Mouse (Mus musculus) lung, postnatal 0 days (tissue): ENCODE results near the gene Zzef1. TPM values are rescaled to one million over a fixed set of nuclear protein-coding genes. Genes with fewer than 3 reads are reported as not detected.
A peak's percentile ranks its signal among the peaks of the same experiment; 100 is the strongest.

Experiments used
- ATAC-seq: fragments of 200-750 bp; cut with Nextera tagmentation; 2 replicates; pipeline ENCODE4 v1.8.0; 2017; ENCODE audit warnings: moderate library complexity
- DNase-seq: peaks from one replicate; pipeline ENCODE4 v3.0.0-alpha.2; 2016; ENCODE audit warnings: low spot score
- H3K27ac ChIP-seq: fragments of 300-500 bp; sonication (generic); 2 replicates; pipeline ENCODE4 v1.5.1; 2014; ENCODE audit warnings: antibody characterized with exemption, mild to moderate bottlenecking, low read length, mixed read lengths
- H3K27me3 ChIP-seq: fragments of 300-500 bp; sonication (generic); replicated peaks from 2 replicates; pipeline ENCODE4 v1.6.1; 2014; ENCODE audit warnings: low read length, mixed read lengths; ENCODE audit not compliant: insufficient read depth
- H3K36me3 ChIP-seq: fragments of 300-500 bp; sonication (generic); 2 replicates; pipeline ENCODE4 v1.6.1; 2014; ENCODE audit warnings: low read length, mixed read lengths; ENCODE audit not compliant: insufficient read depth
- H3K4me1 ChIP-seq: fragments of 300-500 bp; sonication (generic); 2 replicates; pipeline ENCODE4 v1.6.1; 2014; ENCODE audit warnings: antibody characterized with exemption, low read depth, low read length, mixed read lengths; ENCODE audit not compliant: insufficient read depth
- H3K4me2 ChIP-seq: fragments of 300-500 bp; sonication (generic); replicated peaks from 2 replicates; pipeline ENCODE4 v1.6.1; 2014; ENCODE audit warnings: low read depth, mild to moderate bottlenecking, low read length, moderate library complexity, mixed read lengths
- H3K4me3 ChIP-seq: fragments of 300-500 bp; sonication (generic); 2 replicates; pipeline ENCODE4 v1.5.1; 2014; ENCODE audit warnings: low read depth, low read length
- H3K9ac ChIP-seq: fragments of 300-500 bp; sonication (generic); replicated peaks from 2 replicates; pipeline ENCODE4 v1.6.1; 2014; ENCODE audit warnings: low read depth, mild to moderate bottlenecking
- H3K9me3 ChIP-seq: fragments of 300-500 bp; sonication (generic); 2 replicates; pipeline ENCODE4 v1.6.1; 2016; ENCODE audit warnings: low read length, mixed read lengths
- CTCF ChIP-seq: IDR thresholded peaks from 2 replicates; pipeline ENCODE4 v1.5.1; 2016; ENCODE audit warnings: antibody characterized with exemption, mild to moderate bottlenecking
- EP300 ChIP-seq: IDR thresholded peaks from 2 replicates; pipeline ENCODE4 v1.6.1; 2016; ENCODE audit warnings: antibody characterized with exemption, mild to moderate bottlenecking, control low read depth
- WGBS: fragments of 180-500 bp; shearing (Covaris S2); extraction: QIAGEN DNeasy Blood & Tissue Kit; methylation state at CpG from one replicate; pipeline ENCODE4 v1.1.7; 2014; 5-methylcytosine and 5-hydroxymethylcytosine counted together
- polyA plus RNA-seq: library from polyadenylated mRNA; unstranded; fragments of >200 nt; fragmentation: Nextera tagmentation; extraction: Ambion mirVana; gene quantifications from 2 replicates; pipeline ENCODE4 v1.2.1, GENCODE M21; 2015

Zzef1 gene
- polyA plus RNA-seq, 1 experiment from 2014 or later = 9.6 TPM

GRCm38 (mm10) chr11:72953440-72954151 is 157.6 kb downstream of the Zzef1 start:
- WGBS = 60% methylated on average over 4 of the region's 4 CpGs
- no peaks in the 10 kb centered on the region for H3K36me3 ChIP-seq
- peaks cover 30% of the 10 kb centered on the region; the same call in 1 of the 2 replicates for H3K4me1 ChIP-seq
- H3K9me3 ChIP-seq = no peaks in the 10 kb centered on the region
- H3K4me2 ChIP-seq = no peak overlapping the region
- no peaks in the 10 kb centered on the region for H3K27me3 ChIP-seq
- no peak overlapping the region for H3K4me3 ChIP-seq
- peak; percentile 78 for DNase-seq
- peak; percentile 73 for ATAC-seq
- no peak overlapping the region for H3K9ac ChIP-seq
- peak overlapping the region; percentile 82 for H3K27ac ChIP-seq
- TF ChIP-seq EP300 (peak; percentile 78), CTCF (no peak)

GRCm38 (mm10) chr11:72954216-72954615 is 158.2 kb downstream of the Zzef1 start:
- H3K4me1 ChIP-seq = peaks cover 30% of the 10 kb centered on the region; the same call in 1 of the 2 replicates
- no peak overlapping the region for H3K4me3 ChIP-seq
- 83% methylated on average over 4 of the region's 4 CpGs for WGBS
- H3K4me2 ChIP-seq = no peak overlapping the region
- no peak overlapping the region for H3K9ac ChIP-seq
- no peak for ATAC-seq
- no peaks in the 10 kb centered on the region for H3K36me3 ChIP-seq
- no peak for DNase-seq
- TF ChIP-seq EP300 = no peak
- TF ChIP-seq CTCF = no peak
- H3K27ac ChIP-seq = peak overlapping the region; percentile 82
- no peaks in the 10 kb centered on the region for H3K27me3 ChIP-seq
- H3K9me3 ChIP-seq = no peaks in the 10 kb centered on the region

- peaks cover 32% of the 10 kb centered on the region; the same call in 1 of the 2 replicates for H3K4me1 ChIP-seq
- H3K9ac ChIP-seq = no peak overlapping the region
- WGBS = 36% methylated on average over 5 of the region's 5 CpGs
- peak; percentile 95 for TF ChIP-seq EP300
- TF ChIP-seq CTCF = no peak
- no peaks in the 10 kb centered on the region for H3K9me3 ChIP-seq
- no peaks in the 10 kb centered on the region for H3K27me3 ChIP-seq
- H3K36me3 ChIP-seq = no peaks in the 10 kb centered on the region
- H3K4me2 ChIP-seq = no peak overlapping the region
- H3K27ac ChIP-seq = peak overlapping the region; percentile 82
- DNase-seq (peak; percentile 65), ATAC-seq (peak; percentile 63)
- H3K4me3 ChIP-seq = no peak overlapping the region
Observed at GRCm38 (mm10) chr11:72955339-72955974, 159.4 kb downstream of the Zzef1 start.

GRCm38 (mm10) chr11:72957318-72957717 is 161.3 kb downstream of the Zzef1 start:
- DNase-seq = peak; percentile 14

GRCm38 (mm10) chr11:72959924-72960679 is 164.1 kb downstream of the Zzef1 start:
- Histone ChIP-seq H3K27ac (no peak overlapping the region), H3K4me2 (no peak overlapping the region; the same call in 1 of the 2 replicates), H3K27me3 (no peaks in the 10 kb centered on the region), H3K9ac (no peak overlapping the region), H3K4me3 (no peak overlapping the region), H3K36me3 (no peaks in the 10 kb centered on the region), H3K4me1 (peaks cover 10% of the 10 kb centered on the region; the same call in 1 of the 2 replicates), H3K9me3 (no peaks in the 10 kb centered on the region)
- TF ChIP-seq CTCF = peak; percentile 42; the same call in 1 of the 2 replicates
- TF ChIP-seq EP300 = no peak
- ATAC-seq (no peak), DNase-seq (peak; percentile 12)
- WGBS = 20% methylated on average over 14 of the region's 15 CpGs

More at GRCm38 (mm10) chr11:72957318-72957717, 161.3 kb downstream of the Zzef1 start:
- H3K9me3 ChIP-seq = no peaks in the 10 kb centered on the region
- TF ChIP-seq EP300 = no peak
- no peak for TF ChIP-seq CTCF
- no peak overlapping the region for H3K4me2 ChIP-seq
- 36% methylated on average over 2 of the region's 2 CpGs for WGBS
- no peaks in the 10 kb centered on the region for H3K36me3 ChIP-seq
- no peak overlapping the region for H3K9ac ChIP-seq
- H3K27me3 ChIP-seq = no peaks in the 10 kb centered on the region
- H3K4me3 ChIP-seq = no peak overlapping the region
- no peak overlapping the region for H3K27ac ChIP-seq
- no peak for ATAC-seq
- peaks cover 28% of the 10 kb centered on the region; the same call in 1 of the 2 replicates for H3K4me1 ChIP-seq

GRCm38 (mm10) chr11:72960723-72961071 is 164.7 kb downstream of the Zzef1 start:
- Histone ChIP-seq H3K4me3 (peak overlapping the region; percentile 44), H3K9ac (no peak overlapping the region), H3K9me3 (no peaks in the 10 kb centered on the region), H3K36me3 (no peaks in the 10 kb centered on the region), H3K27me3 (no peaks in the 10 kb centered on the region), H3K4me1 (peaks cover 10% of the 10 kb centered on the region; the same call in 1 of the 2 replicates), H3K27ac (no peak overlapping the region), H3K4me2 (peak overlapping the region; percentile 65)
- ATAC-seq = no peak
- TF ChIP-seq EP300 = no peak
- TF ChIP-seq CTCF = no peak
- DNase-seq = no peak
- 8% methylated on average over 15 of the region's 15 CpGs for whole genome bisulfite sequencing
